Mouse (Mus musculus): ENCODE results near the gene Arl16.
"Not testable (repeated sequence)": the region's sequence is repeated elsewhere in the genome, so short reads cannot be mapped to it uniquely, and the experiment has no call there.

Gene Arl16

DNA sequence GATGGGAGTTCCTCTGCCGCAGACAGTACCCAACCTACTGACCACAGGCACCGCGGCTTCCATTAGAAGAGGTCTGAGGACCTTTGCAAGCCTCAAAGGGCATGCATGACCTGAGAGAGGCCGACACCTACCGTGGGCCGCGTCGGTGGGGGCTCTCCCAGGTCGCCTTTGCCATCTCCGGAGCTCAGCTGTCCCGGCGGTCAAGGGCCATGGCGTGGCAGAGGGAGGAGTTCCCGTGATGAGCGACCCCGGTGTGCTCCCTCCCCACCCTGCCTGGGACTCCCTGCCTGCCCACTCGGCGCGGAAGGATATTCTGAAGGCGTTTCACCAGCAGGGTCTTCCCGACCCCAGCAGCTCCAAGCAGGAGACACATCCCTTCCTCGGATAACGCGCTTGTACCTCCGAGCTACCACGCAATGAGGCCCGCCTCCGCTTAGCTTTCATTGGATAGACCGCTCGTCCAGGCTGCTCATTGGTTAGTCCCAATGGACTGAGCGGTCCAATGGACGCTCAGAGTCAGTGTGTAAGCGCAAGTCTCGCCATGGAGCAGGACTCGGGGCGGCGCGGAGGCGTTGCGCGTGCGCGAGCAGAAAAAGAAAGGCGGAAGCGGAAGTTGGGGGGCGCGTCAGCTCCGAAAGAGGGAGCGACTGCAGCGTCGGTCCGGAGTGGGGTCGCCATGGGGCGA is at the start of gene Arl16:
TSS of gene Arl16 (minus strand) at position 557 of the 685 bp plus-strand sequence.
- peak; percentile 92 to 95 for DNase-seq (ENCODE audit: low spot score in 2 of 2)

DNA sequence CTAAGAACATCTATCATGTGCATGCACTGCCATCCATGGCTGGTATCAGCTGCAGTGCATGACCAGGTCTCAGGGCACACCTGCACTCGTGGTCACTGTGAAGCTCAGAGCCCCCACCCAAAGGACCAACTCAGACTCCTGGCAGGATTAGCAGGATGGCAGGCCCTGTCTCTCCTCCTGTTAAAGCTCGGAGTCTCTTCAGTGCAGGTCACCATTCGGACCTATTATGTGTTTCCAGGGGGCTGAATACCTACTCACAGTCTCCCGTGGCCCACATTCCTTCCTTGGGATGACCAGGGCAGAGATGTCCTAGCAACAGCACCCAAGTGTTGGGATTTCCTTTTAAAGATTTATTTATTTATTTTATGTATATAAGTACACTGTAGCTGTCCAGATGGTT is 49.7 kb upstream of the Arl16 start:
- DNase-seq (ENCODE audit: low spot score in 2 of 2) = no peak

DNA sequence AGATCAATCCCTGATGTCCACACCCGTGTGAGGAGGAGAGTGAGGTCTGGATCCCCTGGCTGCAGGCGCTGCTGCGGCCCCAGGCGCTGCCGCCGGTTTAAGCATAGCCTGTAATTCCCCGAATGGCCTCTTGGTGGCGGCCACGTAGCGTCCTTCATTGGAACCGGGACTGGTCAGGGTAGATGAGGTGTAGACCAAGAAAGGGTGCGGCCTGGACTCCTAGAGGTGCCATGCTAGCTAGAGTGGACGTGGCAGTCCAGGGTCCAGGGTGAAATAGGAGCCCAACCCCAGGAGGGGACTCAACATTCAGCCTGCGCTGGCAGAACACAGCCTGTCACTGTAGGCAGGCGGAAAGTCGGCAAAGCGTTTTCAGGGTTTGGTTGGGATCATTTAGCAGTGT is 48.2 kb upstream of the Arl16 start:
- peak; percentile 27 to 88 for DNase-seq (ENCODE audit: low spot score in 2 of 2)

DNA sequence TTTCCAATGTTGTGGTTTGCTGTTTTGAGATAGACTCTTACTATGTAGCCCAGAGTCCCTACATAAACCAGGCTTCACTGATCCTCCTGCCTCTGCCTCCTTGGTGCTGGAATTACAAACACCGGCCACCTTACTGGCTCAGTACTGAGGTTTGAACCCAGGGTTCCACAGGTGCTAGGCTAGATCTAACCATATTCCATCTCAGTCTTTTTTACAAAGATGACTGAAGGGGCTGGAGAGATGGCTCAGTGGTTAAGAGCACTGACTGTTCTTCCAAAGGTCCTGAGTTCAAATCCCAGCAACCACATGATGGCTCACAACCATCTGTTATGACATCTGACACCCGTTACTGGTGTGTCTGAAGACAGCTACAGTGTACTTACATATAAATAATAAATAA is 46.9 kb upstream of the Arl16 start:
- not testable (repeated sequence) for DNase-seq (ENCODE audit: low spot score in 2 of 2)

DNA sequence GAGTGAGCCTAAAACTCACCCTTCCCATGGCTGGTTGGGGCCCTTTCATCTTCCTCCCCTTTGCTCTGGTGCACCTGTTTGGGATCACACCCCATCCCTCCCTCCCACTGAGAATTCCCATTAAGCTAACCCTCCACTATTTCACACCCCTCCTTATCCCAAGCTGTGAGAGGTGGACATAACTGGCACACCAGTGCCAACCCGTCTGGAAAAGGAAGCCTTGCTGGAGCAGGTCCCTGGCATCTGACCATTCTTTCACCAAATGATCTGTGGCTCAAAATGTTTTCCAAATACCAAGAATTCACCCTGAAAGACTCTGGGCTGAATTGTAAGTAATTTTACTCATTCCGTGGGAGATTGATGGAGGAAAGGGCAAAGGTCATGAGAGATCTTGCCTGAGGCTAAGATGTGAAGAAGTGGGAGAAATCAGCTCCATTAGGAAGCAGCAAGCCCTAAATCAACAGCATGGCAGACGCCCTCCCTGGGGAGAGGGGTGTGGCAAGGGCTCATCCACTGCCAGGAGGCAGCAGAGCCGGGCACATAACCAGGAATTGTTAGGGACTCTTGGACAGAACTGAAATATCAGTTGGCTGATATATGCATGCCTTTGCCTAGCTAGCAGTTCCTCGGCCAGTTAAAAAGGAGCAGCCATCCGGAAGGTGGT is 45.5 kb upstream of the Arl16 start:
- no peak for DNase-seq (ENCODE audit: low spot score in 2 of 2)

DNA sequence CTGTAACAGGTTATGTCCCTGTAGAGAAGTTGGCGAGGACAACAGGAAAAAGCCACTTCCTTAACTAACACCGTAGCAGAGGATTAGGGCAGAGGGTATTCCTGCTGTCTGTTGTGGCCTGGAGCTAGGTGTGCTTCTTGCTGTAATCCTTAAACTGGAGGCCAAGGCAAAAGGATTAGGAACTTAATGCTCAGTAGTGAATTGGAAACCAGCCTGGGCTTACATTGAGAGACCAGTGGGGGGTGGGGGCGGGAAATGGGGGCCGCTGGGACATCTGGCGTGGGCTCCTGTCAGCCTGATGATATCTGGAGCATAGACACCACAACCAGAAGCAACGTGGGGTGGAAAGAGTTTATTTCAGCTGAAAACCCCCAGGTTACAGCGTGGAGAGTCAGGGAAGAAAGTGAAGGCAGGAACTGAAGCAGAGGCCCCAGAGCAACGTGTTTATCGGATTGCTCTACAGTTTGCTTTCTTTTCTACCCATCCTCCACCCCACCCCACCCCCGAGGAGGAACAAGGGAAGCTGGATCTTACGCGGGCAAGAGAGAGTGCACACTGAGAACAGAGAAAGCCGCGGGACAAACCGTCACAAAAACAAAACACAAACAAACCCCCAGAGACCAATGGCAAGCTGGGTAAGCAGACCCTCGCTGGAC is 43.1 kb upstream of the Arl16 start:
- no peak for DNase-seq (ENCODE audit: low spot score in 2 of 2)

DNA sequence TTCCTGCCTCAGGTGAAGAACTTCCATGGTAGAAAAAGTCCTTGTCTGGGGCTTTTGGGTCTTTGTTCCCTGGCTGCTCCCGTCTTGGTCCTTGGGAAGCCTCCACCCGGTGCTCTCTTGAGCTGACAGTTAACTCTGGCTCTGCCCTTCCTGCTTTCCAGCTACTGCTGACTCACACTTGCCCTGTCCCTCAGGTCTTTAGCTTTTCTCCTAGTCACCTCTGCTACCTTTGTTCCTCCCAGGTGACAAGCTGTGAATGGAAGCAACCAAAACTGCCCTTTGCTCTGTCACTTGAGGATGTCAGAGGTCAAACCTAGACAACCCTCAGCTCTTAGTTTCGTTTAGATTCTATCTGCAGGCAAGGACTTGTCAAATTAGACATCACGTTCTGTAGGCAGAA is 42.5 kb upstream of the Arl16 start:
- DNase-seq (ENCODE audit: low spot score in 2 of 2) = no peak

DNA sequence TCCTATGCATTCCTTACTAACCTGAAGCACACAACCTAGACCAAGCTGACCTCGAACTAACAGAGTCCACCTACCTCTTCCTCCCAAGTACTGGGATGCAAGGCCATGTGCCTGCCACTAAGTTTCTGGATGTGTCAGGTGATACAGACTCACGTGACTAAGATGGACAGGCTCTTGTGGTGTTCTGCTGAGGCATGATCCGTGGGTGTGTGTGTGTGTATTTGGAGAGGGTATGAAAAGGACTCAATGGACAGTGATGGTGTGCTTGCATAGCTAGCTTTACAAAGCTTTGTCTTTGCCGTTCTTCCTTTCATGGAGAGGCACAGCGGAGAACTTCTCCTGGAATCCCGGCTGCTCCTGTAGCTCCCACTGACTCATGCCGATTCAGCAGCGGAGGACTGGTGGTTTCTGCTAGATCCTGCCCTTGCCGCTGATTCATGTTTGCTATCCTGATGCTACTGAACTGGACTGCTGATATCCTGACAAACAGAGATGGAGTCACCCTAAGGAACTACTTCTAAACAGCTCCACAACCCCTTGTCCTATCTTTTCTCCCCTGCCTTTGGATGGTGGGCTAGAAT is 41.0 kb upstream of the Arl16 start:
- no peak for DNase-seq (ENCODE audit: low spot score in 2 of 2)

DNA sequence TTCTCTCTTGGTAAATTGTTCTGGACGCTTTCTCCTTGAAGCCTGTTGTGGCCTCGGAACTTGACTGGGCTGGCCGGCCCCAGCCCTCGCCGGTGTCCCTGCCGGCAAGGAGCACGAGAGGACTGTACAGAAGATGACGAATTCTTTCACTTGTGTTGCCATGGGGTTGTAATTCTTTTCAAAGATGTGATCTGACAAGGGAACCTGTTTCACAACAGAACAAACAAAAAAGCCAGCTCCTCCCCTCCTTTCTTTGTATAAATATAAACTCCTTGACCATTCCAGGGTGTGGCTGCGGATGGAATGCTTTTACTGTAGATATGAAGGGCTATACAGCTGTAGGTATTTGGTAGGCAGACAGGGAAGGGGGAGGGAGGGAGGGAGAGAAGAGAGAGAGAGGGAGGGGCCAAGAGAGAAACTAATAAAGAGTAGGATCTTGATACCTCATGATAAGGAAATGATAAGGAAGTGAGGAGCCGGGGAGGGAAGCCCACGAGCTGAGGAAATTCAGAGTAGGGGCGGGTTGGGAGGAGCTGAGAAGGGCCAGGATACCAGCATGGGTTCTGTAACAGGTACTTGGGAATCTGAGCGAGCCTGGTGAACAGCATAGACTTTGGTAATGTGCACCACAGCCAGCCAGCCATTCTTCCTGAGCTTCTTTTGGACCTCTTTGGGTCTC is 40.3 kb upstream of the Arl16 start:
- no peak for DNase-seq (ENCODE audit: low spot score in 2 of 2)

DNA sequence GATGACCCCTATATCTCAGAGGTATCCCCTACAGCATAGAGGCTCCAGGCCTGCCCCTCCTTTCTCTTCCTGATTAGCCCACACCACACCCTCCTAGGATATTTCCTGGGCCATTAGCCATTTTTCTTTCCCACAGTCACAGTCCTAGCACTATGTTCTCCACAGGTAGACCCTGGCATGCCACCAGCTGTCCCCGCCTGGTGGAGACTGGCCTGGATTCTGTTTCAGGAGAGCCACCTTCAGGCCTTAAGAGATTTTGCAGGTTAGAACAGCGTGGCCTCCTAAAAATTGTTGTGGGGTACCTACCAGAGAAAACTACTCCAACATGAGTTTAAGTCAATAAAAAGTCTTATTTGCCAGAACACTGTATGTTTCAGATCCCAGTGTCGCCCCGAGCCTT is 39.5 kb upstream of the Arl16 start:
- no peak for DNase-seq (ENCODE audit: low spot score in 2 of 2)

DNA sequence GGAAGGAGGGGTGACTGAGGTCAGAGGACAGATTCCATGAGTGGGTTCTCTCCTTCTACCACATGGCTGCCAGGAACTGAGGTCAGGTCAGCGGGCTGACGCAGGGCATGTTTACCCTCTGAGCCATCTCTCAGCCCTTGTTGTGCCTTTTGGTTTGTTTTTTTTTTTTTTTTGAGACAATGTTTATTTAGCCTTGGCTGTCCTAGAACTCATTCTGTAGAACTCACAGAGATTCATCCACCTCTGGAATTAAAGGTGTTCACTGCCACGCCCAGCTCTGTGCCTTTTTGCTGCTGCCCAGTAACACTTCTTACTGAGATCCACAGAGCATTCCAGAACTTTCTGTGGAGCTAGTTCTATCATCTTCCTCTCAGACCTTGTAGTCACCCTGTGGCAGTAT is 38.3 kb upstream of the Arl16 start:
- DNase-seq (ENCODE audit: low spot score in 2 of 2) = no peak

DNA sequence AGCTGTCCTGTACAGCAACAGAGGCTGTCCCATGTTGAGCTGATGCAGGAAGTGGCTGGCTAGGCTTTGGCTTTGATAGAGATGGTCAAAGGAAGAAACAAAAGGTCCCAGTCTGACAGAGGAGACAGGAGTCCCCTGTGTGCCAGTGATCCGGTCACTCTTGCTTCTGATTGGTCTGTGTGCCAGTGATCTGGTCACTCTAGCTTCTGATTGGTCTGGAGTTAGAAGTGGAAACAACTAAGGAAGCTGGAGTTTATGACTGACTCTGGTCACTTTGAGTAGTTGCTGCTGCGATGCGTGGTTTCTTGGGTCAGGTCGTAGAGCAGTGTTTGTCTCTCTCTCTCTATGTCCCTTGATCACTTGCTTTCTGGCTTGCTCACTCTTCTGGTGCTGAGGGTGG is 34.3 kb upstream of the Arl16 start:
- DNase-seq (ENCODE audit: low spot score in 2 of 2) = no peak

DNA sequence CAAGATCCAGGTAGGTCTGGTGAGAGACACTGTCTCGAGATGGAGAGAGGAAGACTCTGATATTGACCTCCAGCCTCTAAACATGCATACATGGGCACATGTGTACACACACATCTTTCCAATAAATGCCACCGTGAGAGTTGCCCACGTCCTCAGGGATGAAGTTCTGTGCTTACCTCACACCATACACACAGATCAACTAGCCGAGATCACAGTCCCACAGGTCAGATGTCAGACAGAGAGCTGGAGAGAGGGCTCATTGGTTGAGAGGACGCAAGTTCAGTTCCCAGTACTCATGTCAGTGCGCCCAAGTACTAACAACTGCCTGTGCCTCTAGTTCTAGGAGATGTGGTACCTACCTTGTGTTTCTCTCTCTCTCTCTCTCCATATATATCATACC is 33.6 kb upstream of the Arl16 start:
- DNase-seq (ENCODE audit: low spot score in 2 of 2) = no peak

DNA sequence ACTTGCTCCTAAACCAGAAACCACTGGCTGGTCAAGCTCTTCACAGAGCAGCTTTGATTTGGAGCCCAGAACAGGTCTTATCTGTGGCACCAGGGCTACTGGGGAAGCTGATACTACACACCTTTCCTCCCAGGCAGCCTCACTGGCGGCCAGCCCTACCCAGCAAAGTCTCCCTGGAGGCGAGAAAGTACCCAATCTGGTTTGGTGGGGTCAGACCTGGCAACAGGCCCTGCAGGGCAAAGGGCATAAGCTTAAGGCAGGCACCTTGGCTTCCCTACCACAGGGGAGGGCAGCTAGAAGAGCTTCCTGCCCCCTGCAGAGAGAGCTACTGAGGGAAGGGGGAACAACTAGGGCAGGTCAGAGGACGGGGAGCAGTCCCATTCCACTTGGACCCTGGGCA is 33.0 kb upstream of the Arl16 start:
- DNase-seq (ENCODE audit: low spot score in 2 of 2) = no peak

DNA sequence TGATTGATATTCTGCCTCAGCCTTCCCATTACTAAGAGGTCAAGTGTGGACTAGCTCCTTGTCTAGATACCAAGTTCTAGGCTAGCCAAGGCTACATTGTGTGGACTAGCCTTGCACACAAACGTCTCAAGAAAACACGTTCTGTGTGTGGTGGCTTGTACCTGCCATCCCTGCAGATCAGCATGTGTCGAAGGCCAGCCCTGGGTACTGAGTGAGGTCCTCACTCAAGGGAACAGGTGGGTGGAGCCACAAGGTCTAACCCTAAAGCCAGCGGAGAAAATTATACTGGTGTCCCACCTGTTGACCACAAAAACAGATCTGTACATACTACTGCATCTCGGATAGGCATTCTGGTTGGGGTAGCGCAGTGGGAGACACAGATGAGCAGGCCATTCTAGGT is 32.5 kb upstream of the Arl16 start:
- DNase-seq (ENCODE audit: low spot score in 2 of 2) = no peak

DNA sequence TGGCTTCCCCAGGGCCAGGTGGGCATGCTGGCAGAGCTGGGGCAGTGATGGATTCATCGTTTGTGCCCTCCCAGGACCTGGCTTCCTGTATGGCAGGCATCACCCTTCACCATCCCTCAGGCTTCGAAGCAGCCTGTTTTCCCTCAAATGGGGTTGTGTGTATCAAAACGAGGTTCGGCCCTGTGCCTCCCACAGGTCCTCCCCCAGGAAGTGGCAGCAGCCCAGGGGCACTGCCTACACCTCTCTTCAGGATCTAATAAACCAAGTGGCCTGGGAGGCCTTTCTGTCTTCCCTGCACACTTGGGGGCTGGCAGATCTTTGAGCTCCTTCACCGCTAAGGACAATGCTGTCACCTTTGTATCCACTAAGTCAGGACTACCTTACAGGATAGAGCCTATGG is 31.5 kb upstream of the Arl16 start:
- DNase-seq (ENCODE audit: low spot score in 2 of 2) = no peak

DNA sequence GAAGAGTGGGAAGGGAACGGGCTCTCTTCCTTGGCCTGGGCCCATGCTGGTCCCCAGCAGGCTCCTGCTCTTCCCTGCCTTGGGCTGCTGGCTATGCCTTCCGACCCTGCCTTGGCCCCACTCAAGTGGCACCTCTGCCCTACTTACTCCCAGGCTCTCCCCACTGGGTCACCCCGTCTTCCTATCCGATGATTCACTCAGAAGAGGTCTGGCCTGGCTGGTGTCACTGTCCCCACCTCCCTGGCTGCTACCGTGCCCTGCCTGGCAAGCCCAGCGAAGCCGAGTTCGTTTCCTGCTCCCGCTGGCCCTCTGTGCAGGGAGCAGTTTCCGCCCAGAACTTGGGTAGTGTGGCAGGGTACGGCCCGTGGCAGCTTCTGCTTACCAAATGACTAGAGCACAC is 30.8 kb upstream of the Arl16 start:
- DNase-seq (ENCODE audit: low spot score in 2 of 2) = no peak

DNA sequence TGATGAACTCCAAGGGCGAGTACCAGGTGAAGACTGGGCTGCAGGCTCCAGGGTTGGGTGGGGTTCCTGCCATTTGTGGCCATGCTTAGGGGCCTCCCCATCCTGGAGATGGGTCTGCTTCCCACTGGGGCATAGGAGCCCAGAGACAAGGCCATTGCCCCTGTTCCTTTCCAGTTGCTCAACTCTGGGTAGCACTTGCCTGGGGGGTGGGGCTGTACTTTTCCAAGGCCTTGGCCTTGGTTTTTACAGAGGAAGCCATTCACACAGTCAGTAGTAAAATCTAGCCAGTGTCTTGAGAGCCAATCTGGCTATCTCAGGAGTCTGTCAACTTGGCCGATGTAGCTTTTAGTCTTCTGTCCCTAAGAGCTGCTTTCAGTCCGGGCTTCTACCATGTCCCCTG is 30.0 kb upstream of the Arl16 start:
- no peak for DNase-seq (ENCODE audit: low spot score in 2 of 2)

DNA sequence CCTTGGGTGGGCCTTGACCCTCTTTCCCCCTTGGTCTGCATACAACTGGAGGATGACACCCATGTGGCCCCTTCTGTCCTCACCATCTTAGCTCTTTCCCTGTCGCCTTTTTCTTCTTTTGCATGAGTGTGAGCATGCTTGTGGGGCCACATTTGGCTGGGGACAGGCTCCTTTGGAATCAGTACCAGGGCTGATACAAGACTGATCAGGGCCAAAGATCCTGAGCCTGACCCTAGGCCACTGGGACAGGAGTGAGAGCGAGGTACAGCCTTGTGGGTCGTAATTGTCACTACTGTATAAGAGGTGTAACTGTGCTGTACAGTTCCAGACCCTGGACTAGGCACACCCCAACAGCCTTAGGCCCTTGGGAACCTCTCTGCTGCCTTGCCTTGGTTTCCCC is 26.5 kb upstream of the Arl16 start:
- no peak for DNase-seq (ENCODE audit: low spot score in 2 of 2)

DNA sequence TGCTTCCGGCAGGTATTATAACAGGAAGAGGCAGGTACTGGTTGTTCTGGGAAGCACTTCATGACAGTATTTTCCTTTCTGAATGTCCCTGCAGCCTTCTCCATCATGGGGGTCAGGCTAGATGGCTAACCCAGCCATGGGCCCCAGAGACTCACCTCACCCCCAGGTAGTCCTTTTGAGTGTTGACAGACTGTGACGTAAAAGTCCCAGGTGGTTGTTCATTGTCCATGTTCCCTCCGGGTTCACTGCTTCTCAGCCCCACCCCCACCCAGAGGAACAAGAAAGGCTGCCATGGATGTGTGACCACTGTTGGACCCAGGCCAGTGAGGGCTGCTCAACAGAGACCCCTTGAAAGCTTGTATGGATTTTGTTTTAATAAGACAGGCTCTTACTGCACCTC is 25.9 kb upstream of the Arl16 start:
- no peak for DNase-seq (ENCODE audit: low spot score in 2 of 2)

DNA sequence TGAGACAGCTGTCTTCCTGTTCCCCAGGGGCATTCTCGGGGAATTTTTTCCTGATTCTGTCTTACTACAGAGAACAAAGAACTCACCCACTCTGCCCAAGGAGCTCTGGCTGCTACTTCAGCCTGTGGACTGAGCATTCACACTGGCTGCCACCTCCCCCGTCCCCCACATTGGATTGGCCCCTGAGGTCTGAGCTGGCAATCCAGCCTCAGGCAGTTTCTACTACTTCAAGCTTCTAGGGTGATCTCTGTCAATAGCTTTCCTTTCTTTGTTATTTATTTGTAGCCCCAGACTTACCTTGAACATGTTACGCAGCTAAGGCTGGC is 25.4 kb upstream of the Arl16 start:
- DNase-seq (ENCODE audit: low spot score in 2 of 2) = no peak

DNA sequence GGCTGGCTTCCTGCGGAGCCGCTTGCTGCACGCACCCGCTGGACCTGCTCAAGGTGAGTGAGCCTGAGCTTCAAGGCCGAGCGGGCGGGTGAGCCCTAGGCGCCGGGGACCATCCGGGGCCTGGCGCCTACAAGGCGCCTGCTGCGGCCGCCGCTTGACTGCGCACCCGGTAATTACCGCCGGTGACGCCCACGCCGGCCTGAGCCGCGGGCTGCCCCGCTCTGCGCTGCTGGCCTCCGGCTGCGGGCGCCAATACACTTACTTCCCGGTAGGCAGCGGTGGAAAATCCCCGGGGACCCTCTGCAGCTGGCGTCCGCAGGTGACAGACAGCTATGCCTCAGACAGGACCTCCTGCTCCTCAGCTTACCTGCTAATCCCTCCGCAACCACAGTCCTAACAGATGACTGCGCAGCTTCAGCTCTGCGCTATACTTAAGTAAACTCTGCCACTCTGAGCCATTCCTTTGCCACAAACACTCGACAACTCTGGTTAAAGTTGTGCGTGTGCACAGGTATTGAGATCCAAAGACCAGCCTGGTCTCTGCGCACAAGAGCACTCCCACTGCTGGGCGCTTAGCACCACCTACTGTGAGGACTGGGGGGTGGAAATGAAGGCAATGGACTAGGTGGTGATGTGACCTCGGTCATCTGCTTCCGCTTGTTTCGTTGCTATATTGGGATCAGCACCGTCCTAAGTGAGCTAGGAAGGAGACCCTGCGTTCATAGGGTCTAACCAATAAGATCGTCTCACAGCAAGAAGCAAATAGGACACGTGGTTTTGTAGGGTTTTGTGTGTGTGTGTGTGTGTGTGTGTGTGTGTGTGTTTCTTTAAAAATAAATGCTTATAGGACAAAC is 24.8 kb upstream of the Arl16 start:
- no peak for DNase-seq (ENCODE audit: low spot score in 2 of 2)
